Mouse (Mus musculus) CH12.LX (cell line): ENCODE data around the gene Rtl9. TPM values are rescaled to one million over a fixed set of nuclear protein-coding genes. Genes with fewer than 3 reads are reported as not detected.

Source experiments
- DNase-seq: peaks from one replicate; pipeline ENCODE4 v3.0.0-alpha.2; 2013; ENCODE audit errors: extremely low read depth
- H3K27ac ChIP-seq: 2 replicates; pipeline ENCODE4 v1.5.1; 2012; ENCODE audit warnings: low read depth, mild to moderate bottlenecking, control low read depth, moderate library complexity; ENCODE audit not compliant: insufficient read depth
- H3K27me3 ChIP-seq: replicated peaks from 2 replicates; pipeline ENCODE3; 2012; ENCODE audit warnings: inconsistent platforms
- H3K36me3 ChIP-seq, 2 experiments: replicated peaks in 1 of 2; 2 replicates each; pipeline versions ENCODE3 to v1.6.1; 2012; ENCODE audit warnings: inconsistent platforms in 1 of 2, low read length in 1 of 2, mild to moderate bottlenecking in 1 of 2, mixed read lengths in 1 of 2, moderate library complexity in 1 of 2; ENCODE audit not compliant: control insufficient read depth in 1 of 2, insufficient read depth in 1 of 2
- H3K4me1 ChIP-seq, 2 experiments: 2 replicates each; pipeline ENCODE4 v1.6.1; 2012; ENCODE audit warnings: inconsistent platforms in 1 of 2, moderate library complexity in 1 of 2; ENCODE audit not compliant: insufficient read depth in 2 of 2, control insufficient read depth in 1 of 2
- H3K4me2 ChIP-seq: 2 replicates; pipeline ENCODE4 v1.6.1; 2012; ENCODE audit warnings: low read depth, mild to moderate bottlenecking, control low read depth; ENCODE audit not compliant: poor library complexity, insufficient read depth, severe bottlenecking
- H3K4me3 ChIP-seq, 3 experiments: fragments of 150-350 bp in 1 of 3; sonication (generic) in 1 of 3; replicated peaks in 1 of 3; 2 replicates each; pipeline versions ENCODE3 to v1.5.1; 2011 to 2012; ENCODE audit warnings: low read depth in 2 of 3, low read length in 2 of 3, mild to moderate bottlenecking in 2 of 3, moderate library complexity in 2 of 3, control low read depth in 1 of 3, improper control_type of control experiment in 1 of 3, inconsistent platforms in 1 of 3, mixed read lengths in 1 of 3; ENCODE audit not compliant: poor library complexity in 1 of 3
- H3K79me2 ChIP-seq: replicated peaks from 2 replicates; pipeline ENCODE4 v1.6.1; 2012; ENCODE audit warnings: mild to moderate bottlenecking, moderate library complexity; ENCODE audit not compliant: control insufficient read depth, poor library complexity, insufficient read depth, severe bottlenecking; ENCODE audit errors: extremely low read depth
- H3K9ac ChIP-seq: 2 replicates; pipeline ENCODE4 v1.6.1; 2012; ENCODE audit warnings: low read depth, mild to moderate bottlenecking, control low read depth, moderate library complexity; ENCODE audit not compliant: insufficient read depth
- H3K9me3 ChIP-seq: replicated peaks from 2 replicates; pipeline ENCODE3; 2012; ENCODE audit warnings: low read length, inconsistent platforms, mixed read lengths
- CHD1 ChIP-seq: IDR thresholded peaks from 2 replicates; pipeline ENCODE4 v1.6.1; 2012; ENCODE audit warnings: low read depth, low read length, improper control_type of control experiment, inconsistent platforms
- CTCF ChIP-seq, 2 experiments: IDR thresholded peaks in 1 of 2; conservative IDR thresholded peaks in 1 of 2; 2 replicates each; pipeline ENCODE4 v1.5.1; 2011 to 2012; ENCODE audit warnings: low read depth in 2 of 2, low read length in 2 of 2, improper control_type of control experiment in 1 of 2, inconsistent platforms in 1 of 2, mild to moderate bottlenecking in 1 of 2, moderate library complexity in 1 of 2
- E2F4 ChIP-seq: IDR thresholded peaks from 2 replicates; pipeline ENCODE4 v1.6.1; 2011; ENCODE audit warnings: low read depth, low read length, improper control_type of control experiment; ENCODE audit not compliant: insufficient replicate concordance
- EP300 ChIP-seq: IDR thresholded peaks from 2 replicates; pipeline ENCODE4 v1.6.1; 2011; ENCODE audit warnings: low read length, improper control_type of control experiment
- ETS1 ChIP-seq: conservative IDR thresholded peaks from 2 replicates; pipeline ENCODE4 v1.6.1; 2012; ENCODE audit warnings: low read depth, mild to moderate bottlenecking, inconsistent platforms, low read length, improper control_type of control experiment, moderate library complexity
- JUND ChIP-seq: conservative IDR thresholded peaks from 2 replicates; pipeline ENCODE4 v1.6.1; 2011; ENCODE audit warnings: low read depth, low read length, improper control_type of control experiment
- KAT2A ChIP-seq: IDR thresholded peaks from 2 replicates; pipeline ENCODE4 v1.6.1; 2012; ENCODE audit warnings: low read length, improper control_type of control experiment, inconsistent platforms; ENCODE audit not compliant: insufficient replicate concordance
- MAX ChIP-seq: IDR thresholded peaks from 2 replicates; pipeline ENCODE4 v1.6.1; 2011; ENCODE audit warnings: low read length, improper control_type of control experiment
- MAZ ChIP-seq: IDR thresholded peaks from 2 replicates; pipeline ENCODE4 v1.6.1; 2012; ENCODE audit warnings: low read depth, mild to moderate bottlenecking, inconsistent platforms, low read length, improper control_type of control experiment, moderate library complexity
- MEF2A ChIP-seq: IDR thresholded peaks from 2 replicates; pipeline ENCODE4 v1.6.1; 2014; ENCODE audit warnings: low read depth, mild to moderate bottlenecking, inconsistent platforms, low read length, improper control_type of control experiment, borderline replicate concordance
- MXI1 ChIP-seq: IDR thresholded peaks from 2 replicates; pipeline ENCODE4 v1.6.1; 2011; ENCODE audit warnings: mild to moderate bottlenecking, low read depth, low read length, improper control_type of control experiment
- NELFE ChIP-seq: IDR thresholded peaks from 2 replicates; pipeline ENCODE4 v1.6.1; 2011; ENCODE audit warnings: low read depth, low read length, improper control_type of control experiment
- POLR2A ChIP-seq: IDR thresholded peaks from 2 replicates; pipeline ENCODE4 v1.6.1; 2011; ENCODE audit warnings: low read depth, mild to moderate bottlenecking, improper control_type of control experiment, low read length
- RAD21 ChIP-seq: IDR thresholded peaks from 2 replicates; pipeline ENCODE4 v1.6.1; 2011; ENCODE audit warnings: low read depth, mild to moderate bottlenecking, low read length, improper control_type of control experiment, moderate library complexity
- SIN3A ChIP-seq: IDR thresholded peaks from 2 replicates; pipeline ENCODE4 v1.6.1; 2012; ENCODE audit warnings: low read length, improper control_type of control experiment, inconsistent platforms
- SMC3 ChIP-seq: IDR thresholded peaks from 2 replicates; pipeline ENCODE4 v1.6.1; 2011; ENCODE audit warnings: low read depth, low read length, improper control_type of control experiment
- TCF12 ChIP-seq: IDR thresholded peaks from 2 replicates; pipeline ENCODE4 v1.6.1; 2014; ENCODE audit warnings: low read depth, mild to moderate bottlenecking, inconsistent platforms, low read length, improper control_type of control experiment
- ZC3H11A ChIP-seq: IDR thresholded peaks from 2 replicates; pipeline ENCODE4 v1.6.1; 2012; ENCODE audit warnings: low read depth, mild to moderate bottlenecking, inconsistent platforms, low read length, improper control_type of control experiment
- ZMIZ1 ChIP-seq: IDR thresholded peaks from 2 replicates; pipeline ENCODE4 v1.6.1; 2012; ENCODE audit warnings: low read depth, mild to moderate bottlenecking, inconsistent platforms, low read length, improper control_type of control experiment
- ZNF384 ChIP-seq: IDR thresholded peaks from 2 replicates; pipeline ENCODE4 v1.6.1; 2012; ENCODE audit warnings: low read depth, low read length, improper control_type of control experiment, inconsistent platforms
- dilution Hi-C: fragments of 300-500 bp; cut with MboI; formaldehyde crosslinking; loops from 2 replicates; pipeline ENCODE4 v1.14.3; 2020; ENCODE audit warnings: low sequenced_read_pairs; ENCODE audit not compliant: extremely low pct_unique_long_range_greater_than_20kb, extremely low pct_ligation_motif_present
- in situ Hi-C: fragments of 300-500 bp; cut with MboI; formaldehyde crosslinking; loops from 3 replicates; pipeline ENCODE4 v1.14.3; 2019; ENCODE audit warnings: low sequenced_read_pairs, low pct_ligation_motif_present, low pct_unique_long_range_greater_than_20kb, mixed read lengths
- polyA plus RNA-seq: library from polyadenylated mRNA; unstranded; fragments of >175 nt; gene quantifications from 2 replicates; pipeline ENCODE4 v1.2.1, GENCODE M21; 2012; ENCODE audit warnings: low read depth; ENCODE audit not compliant: insufficient read length
- total RNA-seq, 2 experiments: library from RNA; depleted of rRNA; stranded (reverse); fragments of 300-350 nt in 1 of 2; fragments of >200 nt in 1 of 2; gene quantifications; 2 replicates each; pipeline ENCODE4 v1.2.3; 2012 to 2014

Gene Rtl9
- total and polyA plus RNA-seq, 3 experiments = 0.13 to 0.63 (median 0.24) TPM

- no peak overlapping the region for H3K4me3 ChIP-seq
- H3K27me3 ChIP-seq = no peaks in the 10 kb centered on the region
- no peak overlapping the region for H3K4me2 ChIP-seq
- H3K79me2 ChIP-seq = no peaks in the 10 kb centered on the region
- no peaks in the 10 kb centered on the region for H3K4me1 ChIP-seq
- no peaks in the 10 kb centered on the region for H3K9me3 ChIP-seq
- H3K36me3 ChIP-seq = no peaks in the 10 kb centered on the region
- dilution Hi-C loops = no loop called here
- TF ChIP-seq SMC3 (no peak), NELFE (no peak), ZMIZ1 (no peak), ZC3H11A (no peak), SIN3A (no peak), EP300 (no peak), MEF2A (no peak), MAX (no peak)
- in situ Hi-C loops = loop anchor here (5.0 to 25.0 kb wide), 2 partner anchors 230 to 490 kb away; no protein-coding TSS in a partner anchor
- H3K9ac ChIP-seq = no peak overlapping the region
- H3K27ac ChIP-seq = no peak overlapping the region
- DNase-seq = no peak
Measured at GRCm38 (mm10) chrX:143051921-143052320, 47.5 kb upstream of the Rtl9 start.

- Histone ChIP-seq H3K4me3 (no peak overlapping the region), H3K9me3 (no peaks in the 10 kb centered on the region), H3K9ac (no peak overlapping the region), H3K27me3 (no peaks in the 10 kb centered on the region), H3K4me1 (0 out of 4 replicates have a peak, but pooled peaks cover 0 to 2% of the 10 kb centered on the region in 2 experiments)
- DNase-seq = peak; percentile 45
- dilution Hi-C loops = no loop called here
- TF ChIP-seq SMC3 (peak; percentile 57), CTCF (conservative IDR thresholded peaks at IDR 0.05 in 1 of 2, IDR thresholded peaks at IDR 0.05 in 1 of 2; ENCODE audit: low read depth in 2 of 2, low read length in 2 of 2) (peak; percentile 23 to 76; a peak in 3 of 4 replicates), ZC3H11A (no peak), RAD21 (peak; percentile 70), TCF12 (no peak), ETS1 (no peak)
- TF ChIP-seq, all 38 proteins: peak for 3
- in situ Hi-C loops = loop anchor here (25.0 kb wide), 1 partner anchor 497 kb away; no protein-coding TSS in a partner anchor
- Histone ChIP-seq H3K36me3 (no peaks in the 10 kb centered on the region), H3K79me2 (no peaks in the 10 kb centered on the region), H3K4me2 (peak overlapping the region; percentile 83; the same call in 1 of the 2 replicates), H3K27ac (no peak overlapping the region)
Measured at GRCm38 (mm10) chrX:143058829-143059228, 40.6 kb upstream of the Rtl9 start.

GRCm38 (mm10) chrX:143062641-143063355 lies 36.6 kb upstream of the Rtl9 start:
- Histone ChIP-seq H3K9ac (no peak overlapping the region), H3K4me2 (no peak overlapping the region), H3K27me3 (no peaks in the 10 kb centered on the region), H3K79me2 (no peaks in the 10 kb centered on the region), H3K27ac (no peak overlapping the region)
- dilution Hi-C loops = no loop called here
- in situ Hi-C loops = loop anchor here (25.0 kb wide), 1 partner anchor 500 kb away; no protein-coding TSS in a partner anchor
- TF ChIP-seq POLR2A (no peak), ZC3H11A (no peak), KAT2A (no peak), SMC3 (no peak), CHD1 (no peak), ZNF384 (no peak), MAZ (no peak), MXI1 (no peak), E2F4 (no peak), JUND (no peak)
- TF ChIP-seq, all 38 proteins: peak for 0
- Histone ChIP-seq H3K4me3 (no peak overlapping the region), H3K9me3 (no peaks in the 10 kb centered on the region), H3K4me1 (0 out of 4 replicates have a peak, but pooled peaks cover 0 to 2% of the 10 kb centered on the region in 2 experiments), H3K36me3 (no peaks in the 10 kb centered on the region)
- DNase-seq = no peak
